Comparison of ENCODE assay signal across 12 mouse cellular contexts in genomic region chr17:45601325-45601724, GRCm38 (mm10). TPM values are rescaled to one million over a fixed set of nuclear protein-coding genes. Genes with fewer than 3 reads are reported as not detected.
A peak's percentile ranks its signal among the peaks of the same experiment; 100 is the strongest.
DNase-seq lines count a peak whose midpoint lies in the region; ATAC-seq lines count a peak whose summit lies in the region.
"Had no signal": no experiment of that assay in that cellular context is flagged by ENCODE, and none has a peak within 500 bp of the region (broad histone marks: within the 10 kb centered on the region; RNA-seq: fewer than 3 reads in every experiment).

No protein-coding gene starts in this region.

- no peaks in the 10 kb centered on the region; the same call in 1 of the 2 replicates for H3K27me3 ChIP-seq in heart, embryonic 16.5 days (ENCODE audit: control insufficient read depth, insufficient read depth, low read length)
- peaks cover 43% of the 10 kb centered on the region for H3K27me3 ChIP-seq in limb, embryonic 12.5 days

- H3K9ac ChIP-seq in heart, embryonic 16.5 days (ENCODE audit: low read length), result peak overlapping the region; percentile 26; the same call in 1 of the 2 replicates
- 0 out of 2 replicates have a peak overlapping the region, but pooled peaks have one; percentile 9 for H3K9ac ChIP-seq in limb, embryonic 12.5 days (replicated peaks)

- no peak for DNase-seq in heart, postnatal 10 days
- DNase-seq in spleen, postnatal 4 days (ENCODE audit: low spot score in 2 of 2), result peak; percentile 13 to 61
- DNase-seq in spleen, postnatal 36 days (ENCODE audit: low spot score in 2 of 2), result no peak
- no peak for DNase-seq in layer of hippocampus, postnatal 25 days (ENCODE audit: extremely low spot score in 1 of 2, low spot score in 1 of 2)
- no peak for DNase-seq in yolk sac, embryonic 10.5 days (ENCODE audit: low spot score)
- DNase-seq: adrenal gland, postnatal 36 days; gastrocnemius, postnatal 14 days had no signal

- 0 out of 2 replicates have a peak overlapping the region, but pooled peaks have one; percentile 7 for H3K4me2 ChIP-seq in heart, embryonic 16.5 days (ENCODE audit: low read depth, low read length)
- H3K4me2 ChIP-seq in limb, embryonic 12.5 days, result peak overlapping the region; percentile 19; the same call in 1 of the 2 replicates

- H3K4me1 ChIP-seq in heart, embryonic 16.5 days (ENCODE audit: control insufficient read depth, insufficient read depth, low read length), result peaks cover 23% of the 10 kb centered on the region
- H3K4me1 ChIP-seq in limb, embryonic 12.5 days (replicated peaks), result peaks cover 45% of the 10 kb centered on the region

- ATAC-seq in heart, embryonic 16.5 days (replicated peaks; ENCODE audit: extremely low read depth, insufficient read depth, low FRiP score), result no peak
- ATAC-seq in limb, embryonic 12.5 days (ENCODE audit: insufficient number of reproducible peaks, insufficient read depth, low FRiP score, low TSS enrichment, low read depth), result no peak

- no peaks in the 10 kb centered on the region for H3K36me3 ChIP-seq in heart, embryonic 16.5 days (ENCODE audit: control insufficient read depth, insufficient read depth)
- H3K36me3 ChIP-seq in limb, embryonic 12.5 days, result no peaks in the 10 kb centered on the region

- intact Hi-C loops in heart, postnatal 10 days (cut with DNase I), result no loop called here

- no peak overlapping the region for H3K4me3 ChIP-seq in heart, embryonic 16.5 days (ENCODE audit: low read length)
- 0 out of 2 replicates have a peak overlapping the region, but pooled peaks have one; percentile 3 for H3K4me3 ChIP-seq in limb, embryonic 12.5 days (replicated peaks)
- H3K4me3 ChIP-seq: left cerebral cortex, adult 2 months had no signal

- WGBS in heart, embryonic 16.5 days, result 24% methylated on average over 22 of the region's 22 CpGs
- WGBS in limb, embryonic 12.5 days, result 14% methylated on average over 22 of the region's 22 CpGs

- no peak overlapping the region for H3K27ac ChIP-seq in heart, embryonic 16.5 days (ENCODE audit: low read length)
- H3K27ac ChIP-seq in limb, embryonic 12.5 days, result peak overlapping the region; percentile 37; the same call in 1 of the 2 replicates
- H3K27ac ChIP-seq: left cerebral cortex, adult 2 months had no signal

- no peaks in the 10 kb centered on the region for H3K9me3 ChIP-seq in heart, embryonic 16.5 days (replicated peaks; ENCODE audit: control insufficient read depth, low read length)
- H3K9me3 ChIP-seq in limb, embryonic 12.5 days, result no peaks in the 10 kb centered on the region

RNA-seq across cellular contexts. Expression of gene Mymx, which starts 0.6 kb away (rescaled TPM):
- polyA plus RNA-seq in heart, embryonic 16.5 days (2015; fragmentation: Nextera tagmentation; extraction: Ambion mirVana), result 0.25 and 0.49 TPM in 2 replicates
- total RNA-seq in heart, postnatal 10 days (2021), result not detected
- 15.8 and 16.4 TPM in 2 replicates for polyA plus RNA-seq in limb, embryonic 12.5 days (2016; fragmentation: Nextera tagmentation; extraction: Ambion mirVana)
- not detected for total RNA-seq in layer of hippocampus, postnatal 25 days (2021)
- total RNA-seq: adrenal gland, postnatal 36 days; common myeloid progenitor, adult 5-6 weeks; left cerebral cortex, adult 2 months had no signal
- polyA plus RNA-seq: spleen, adult 2 months had no signal

RNA-seq across cellular contexts. Expression of gene Slc29a1, which starts 1.9 kb away (rescaled TPM):
- 110 and 137 TPM in 2 replicates for polyA plus RNA-seq in heart, embryonic 16.5 days (2015; fragmentation: Nextera tagmentation; extraction: Ambion mirVana)
- total RNA-seq in heart, postnatal 10 days (2021), result 10 to 100 TPM; 88.3 to 99.0 TPM
- polyA plus RNA-seq in limb, embryonic 12.5 days (2016; fragmentation: Nextera tagmentation; extraction: Ambion mirVana), result 55.4 and 58.7 TPM in 2 replicates
- 10 to 100 TPM; 19.0 to 19.9 TPM for total RNA-seq in layer of hippocampus, postnatal 25 days (2021)

RNA-seq across cellular contexts. Expression of gene Hsp90ab1, which starts 28.3 kb away (rescaled TPM):
- 1,191 and 1,235 TPM in 2 replicates for polyA plus RNA-seq in heart, embryonic 16.5 days (2015; fragmentation: Nextera tagmentation; extraction: Ambion mirVana)
- 1,000 to 10,000 TPM; 1,000 to 1,054 TPM for total RNA-seq in heart, postnatal 10 days (2021)
- polyA plus RNA-seq in limb, embryonic 12.5 days (2016; fragmentation: Nextera tagmentation; extraction: Ambion mirVana), result 1,474 and 1,563 TPM in 2 replicates
- 1,000 to 10,000 TPM; 1,671 to 1,815 TPM for total RNA-seq in layer of hippocampus, postnatal 25 days (2021)

RNA-seq across cellular contexts. Expression of gene Slc35b2, which starts 37.7 kb away (rescaled TPM):
- 89.4 and 89.9 TPM in 2 replicates for polyA plus RNA-seq in heart, embryonic 16.5 days (2015; fragmentation: Nextera tagmentation; extraction: Ambion mirVana)
- 10 to 100 TPM; 34.5 to 36.8 TPM for total RNA-seq in heart, postnatal 10 days (2021)
- polyA plus RNA-seq in limb, embryonic 12.5 days (2016; fragmentation: Nextera tagmentation; extraction: Ambion mirVana), result 96.9 and 106 TPM in 2 replicates
- 10 to 100 TPM; 36.1 to 38.7 TPM for total RNA-seq in layer of hippocampus, postnatal 25 days (2021)

RNA-seq across cellular contexts. Expression of gene Nfkbie, which starts 45.8 kb away (rescaled TPM):
- polyA plus RNA-seq in heart, embryonic 16.5 days (2015; fragmentation: Nextera tagmentation; extraction: Ambion mirVana), result 5.3 and 10.9 TPM in 2 replicates
- 1 to 10 TPM; 1.8 to 2.7 TPM for total RNA-seq in heart, postnatal 10 days (2021)
- 6.5 and 6.6 TPM in 2 replicates for polyA plus RNA-seq in limb, embryonic 12.5 days (2016; fragmentation: Nextera tagmentation; extraction: Ambion mirVana)
- total RNA-seq in layer of hippocampus, postnatal 25 days (2021), result 1 to 10 TPM; 2.6 to 3.2 TPM

Comparison
In these comparisons a context has a peak if more than half of its experiments do, and no peak if none do; other contexts are left out.
1. DNase-seq: peak in spleen, postnatal 4 days (2 of 2); none in heart, postnatal 10 days (0 of 2), spleen, postnatal 36 days (0 of 2), layer of hippocampus, postnatal 25 days (0 of 2) and yolk sac, embryonic 10.5 days (single experiment).
2. RNA of gene Slc29a1, which starts 1.9 kb away (total RNA-seq): 88.3 to 99.0 TPM in heart, postnatal 10 days; 19.0 to 19.9 TPM in layer of hippocampus, postnatal 25 days; every median in the first group is over 4 times any median in the second.